ENCODE assay signal across 22 mouse cellular contexts in the genomic region with DNA sequence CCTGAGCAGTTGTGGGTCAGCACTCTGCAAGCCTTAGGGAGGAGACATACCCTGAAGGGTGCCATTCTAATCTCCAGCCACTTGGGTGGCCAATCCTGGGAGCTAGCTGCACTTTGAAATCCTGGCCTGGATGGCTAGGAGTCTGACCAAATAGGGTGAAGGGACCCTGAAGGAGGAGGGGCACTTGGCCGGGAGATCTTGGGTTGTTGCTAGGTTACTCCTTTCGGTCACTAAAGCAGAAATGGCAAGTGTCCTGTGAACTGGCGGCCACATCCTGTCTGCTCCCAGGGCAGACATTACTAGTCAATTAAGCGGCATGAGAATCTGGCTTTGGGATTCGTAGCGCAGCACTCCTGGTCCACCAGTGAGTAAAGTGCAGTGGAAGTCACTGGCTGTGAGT. TPM values are rescaled to one million over a fixed set of nuclear protein-coding genes. Genes with fewer than 3 reads are reported as not detected.
DNase-seq lines count a peak whose midpoint lies in the region; ATAC-seq lines count a peak whose summit lies in the region.
"Had no signal": no experiment of that assay in that cellular context is flagged by ENCODE, and none has a peak within 500 bp of the region (broad histone marks: within the 10 kb centered on the region; RNA-seq: fewer than 3 reads in every experiment).

No protein-coding gene starts in this region.

- no peaks in the 10 kb centered on the region for H3K27me3 ChIP-seq in hindbrain, embryonic 10.5 days (ENCODE audit: insufficient read depth, poor library complexity, severe bottlenecking)
- H3K27me3 ChIP-seq in hindbrain, embryonic 16.5 days (replicated peaks; ENCODE audit: control insufficient read depth, insufficient read depth, low read length) = 0 out of 2 replicates have a peak, but pooled peaks cover 4% of the 10 kb centered on the region
- H3K27me3 ChIP-seq in midbrain, embryonic 10.5 days (ENCODE audit: low read depth, poor library complexity, severe bottlenecking) = no peaks in the 10 kb centered on the region
- no peaks in the 10 kb centered on the region for H3K27me3 ChIP-seq in midbrain, embryonic 14.5 days (ENCODE audit: control insufficient read depth, insufficient read depth, low read length)
- no peaks in the 10 kb centered on the region for H3K27me3 ChIP-seq in limb, embryonic 10.5 days (ENCODE audit: low read depth, poor library complexity, severe bottlenecking)
- H3K27me3 ChIP-seq: hindbrain, embryonic 15.5 days; neural tube, embryonic 12.5 days had no signal

- H3K9me3 ChIP-seq in hindbrain, embryonic 10.5 days = no peaks in the 10 kb centered on the region
- H3K9me3 ChIP-seq in hindbrain, embryonic 16.5 days (ENCODE audit: control insufficient read depth, low read length) = no peaks in the 10 kb centered on the region
- H3K9me3 ChIP-seq in midbrain, embryonic 10.5 days (replicated peaks) = no peaks in the 10 kb centered on the region
- H3K9me3 ChIP-seq in midbrain, embryonic 14.5 days (ENCODE audit: control insufficient read depth, low read length) = no peaks in the 10 kb centered on the region
- no peaks in the 10 kb centered on the region for H3K9me3 ChIP-seq in limb, embryonic 10.5 days (replicated peaks)
- H3K9me3 ChIP-seq: forebrain, embryonic 13.5 days; hindbrain, embryonic 15.5 days; neural tube, embryonic 12.5 days had no signal

- H3K9ac ChIP-seq in hindbrain, embryonic 16.5 days (ENCODE audit: low read depth, low read length) = no peak overlapping the region
- H3K9ac ChIP-seq in midbrain, embryonic 14.5 days (replicated peaks; ENCODE audit: low read length) = no peak overlapping the region
- H3K9ac ChIP-seq: forebrain, embryonic 13.5 days; hindbrain, embryonic 15.5 days; neural tube, embryonic 12.5 days had no signal

- no peak overlapping the region for H3K4me2 ChIP-seq in hindbrain, embryonic 16.5 days (ENCODE audit: low read length)
- no peak overlapping the region for H3K4me2 ChIP-seq in midbrain, embryonic 14.5 days (ENCODE audit: low read length)
- H3K4me2 ChIP-seq: forebrain, embryonic 13.5 days; heart, embryonic 11.5 days; hindbrain, embryonic 15.5 days; neural tube, embryonic 12.5 days had no signal

- DNase-seq in hindbrain, embryonic 10.5 days (ENCODE audit: low spot score) = no peak
- DNase-seq in midbrain, embryonic 10.5 days (ENCODE audit: low spot score) = no peak
- no peak for DNase-seq in midbrain, embryonic 14.5 days
- DNase-seq in adipocyte (ENCODE audit: low spot score) = peak; percentile 87
- no peak for DNase-seq in limb, embryonic 10.5 days (ENCODE audit: low spot score)
- no peak for DNase-seq in left cerebral cortex, adult 8-10 months (ENCODE audit: low spot score in 2 of 2)
- DNase-seq: adrenal gland, postnatal 14 days; cerebellum, adult 11 months; kidney, postnatal 14 days; layer of hippocampus, postnatal 36 days; lung, adult 18-20 months; right cerebral cortex, postnatal 14 days; spleen, adult 18-20 months; thymus, postnatal 4 days had no signal

- peaks cover 99% of the 10 kb centered on the region for H3K4me1 ChIP-seq in hindbrain, embryonic 10.5 days (replicated peaks)
- peaks cover 73% of the 10 kb centered on the region for H3K4me1 ChIP-seq in hindbrain, embryonic 16.5 days (ENCODE audit: control insufficient read depth, insufficient read depth, low read depth, low read length)
- peaks cover 90% of the 10 kb centered on the region for H3K4me1 ChIP-seq in midbrain, embryonic 10.5 days
- H3K4me1 ChIP-seq in midbrain, embryonic 14.5 days (ENCODE audit: control insufficient read depth, insufficient read depth, low read length) = peaks cover 55% of the 10 kb centered on the region
- peaks cover 99% of the 10 kb centered on the region for H3K4me1 ChIP-seq in limb, embryonic 10.5 days

- 0 out of 2 replicates have a peak overlapping the region, but pooled peaks have one; percentile 46 for H3K27ac ChIP-seq in hindbrain, embryonic 10.5 days
- no peak overlapping the region for H3K27ac ChIP-seq in hindbrain, embryonic 16.5 days (ENCODE audit: low read depth, low read length)
- peak overlapping the region; percentile 70 for H3K27ac ChIP-seq in midbrain, embryonic 10.5 days (replicated peaks)
- H3K27ac ChIP-seq in midbrain, embryonic 14.5 days (replicated peaks; ENCODE audit: low read depth, low read length) = no peak overlapping the region
- H3K27ac ChIP-seq in limb, embryonic 10.5 days = peak overlapping the region; percentile 66
- H3K27ac ChIP-seq: hindbrain, embryonic 15.5 days; layer of hippocampus, adult 2 months; neural tube, embryonic 12.5 days had no signal

- WGBS in hindbrain, embryonic 10.5 days = 52% methylated on average over 6 of the region's 6 CpGs
- WGBS in hindbrain, embryonic 16.5 days = 40% methylated on average over 6 of the region's 6 CpGs
- 57% methylated on average over 6 of the region's 6 CpGs for WGBS in midbrain, embryonic 10.5 days
- WGBS in midbrain, embryonic 14.5 days = 47% methylated on average over 6 of the region's 6 CpGs
- 49% methylated on average over 6 of the region's 6 CpGs for WGBS in limb, embryonic 10.5 days

- H3K4me3 ChIP-seq in hindbrain, embryonic 10.5 days = no peak overlapping the region
- no peak overlapping the region for H3K4me3 ChIP-seq in hindbrain, embryonic 16.5 days (ENCODE audit: low read length)
- H3K4me3 ChIP-seq in midbrain, embryonic 10.5 days = peak overlapping the region; percentile 5; the same call in 1 of the 2 replicates
- H3K4me3 ChIP-seq in midbrain, embryonic 14.5 days (replicated peaks; ENCODE audit: low read depth, low read length) = no peak overlapping the region
- H3K4me3 ChIP-seq in limb, embryonic 10.5 days = peak overlapping the region; percentile 18
- H3K4me3 ChIP-seq: forebrain, embryonic 13.5 days; hindbrain, embryonic 15.5 days; layer of hippocampus, adult 2 months; neural tube, embryonic 12.5 days had no signal

- no peak for ATAC-seq in hindbrain, embryonic 16.5 days
- no peak for ATAC-seq in midbrain, embryonic 14.5 days (ENCODE audit: low FRiP score, low TSS enrichment)
- ATAC-seq: activated CD4-positive, CD25-positive, alpha-beta regulatory T cell, adult 4 months; forebrain, embryonic 13.5 days; intestine, postnatal 0 days had no signal

- peaks cover 96% of the 10 kb centered on the region for H3K36me3 ChIP-seq in hindbrain, embryonic 10.5 days
- H3K36me3 ChIP-seq in hindbrain, embryonic 16.5 days (ENCODE audit: control insufficient read depth, insufficient read depth, low read length) = no peaks in the 10 kb centered on the region
- peaks cover 96% of the 10 kb centered on the region for H3K36me3 ChIP-seq in midbrain, embryonic 10.5 days
- peaks cover 18% of the 10 kb centered on the region for H3K36me3 ChIP-seq in midbrain, embryonic 14.5 days (ENCODE audit: control insufficient read depth, insufficient read depth, low read length)
- peaks cover 94% of the 10 kb centered on the region for H3K36me3 ChIP-seq in limb, embryonic 10.5 days
- H3K36me3 ChIP-seq: hindbrain, embryonic 15.5 days had no signal

RNA-seq across cellular contexts. Expression of a gene that starts 31.3 kb away (rescaled TPM):
- 17.0 and 18.8 TPM in 2 replicates for polyA plus RNA-seq in hindbrain, embryonic 10.5 days (2016; fragmentation: Nextera tagmentation; extraction: Ambion mirVana)
- polyA plus RNA-seq in hindbrain, embryonic 16.5 days (2015; fragmentation: Nextera tagmentation; extraction: Ambion mirVana) = 7.8 and 9.7 TPM in 2 replicates
- polyA plus RNA-seq in midbrain, embryonic 10.5 days (2016; fragmentation: Nextera tagmentation; extraction: Ambion mirVana) = 14.3 and 16.6 TPM in 2 replicates
- polyA plus RNA-seq in midbrain, embryonic 14.5 days (2014; fragmentation: Nextera tagmentation; extraction: Ambion mirVana) = 20.0 and 25.9 TPM in 2 replicates
- polyA plus RNA-seq in limb, embryonic 10.5 days (2016; fragmentation: Nextera tagmentation; extraction: Ambion mirVana) = 19.9 and 20.3 TPM in 2 replicates
- 10 to 100 TPM; 20.8 to 23.0 (median 21.6) TPM for total RNA-seq in left cerebral cortex, adult 8-10 months (2022)
- polyA plus RNA-seq: activated CD4-positive, CD25-positive, alpha-beta regulatory T cell, adult 4 months had no signal

Comparison
In these comparisons a context has a peak if more than half of its experiments do, and no peak if none do; other contexts are left out.
1. H3K27ac ChIP-seq: peak in hindbrain, embryonic 10.5 days (single experiment), midbrain, embryonic 10.5 days (single experiment) and limb, embryonic 10.5 days (single experiment); none in hindbrain, embryonic 16.5 days (single experiment) and midbrain, embryonic 14.5 days (single experiment).
2. H3K4me3 ChIP-seq: peak in midbrain, embryonic 10.5 days (single experiment) and limb, embryonic 10.5 days (single experiment); none in hindbrain, embryonic 10.5 days (single experiment), hindbrain, embryonic 16.5 days (single experiment) and midbrain, embryonic 14.5 days (single experiment).